In genomic region chr14:122104881-122105280, GRCm38 (mm10) we compare ENCODE assay signal across 8 mouse cellular contexts. TPM values are rescaled to one million over a fixed set of nuclear protein-coding genes. Genes with fewer than 3 reads are reported as not detected.
DNase-seq lines count a peak whose midpoint lies in the region; ATAC-seq and TF ChIP-seq lines count a peak whose summit lies in the region.

No protein-coding gene starts in this region.

- H3K4me2 ChIP-seq in kidney, embryonic 14.5 days (replicated peaks; ENCODE audit: low read depth, low read length) = peak overlapping the region; percentile 65
- peak overlapping the region; percentile 62 for H3K4me2 ChIP-seq in limb, embryonic 15.5 days

- no peak for TF ChIP-seq CTCF in bone marrow macrophage, adult 2 months (IDR thresholded peaks at IDR 0.05; ENCODE audit: low read depth, low read length)
- no peak for TF ChIP-seq CTCF in embryonic fibroblast, embryonic 13.5 days (IDR thresholded peaks at IDR 0.05; ENCODE audit: borderline replicate concordance, insufficient read depth, low read length)

- peak; percentile 97 for DNase-seq in A20 (ENCODE audit: low read depth, low spot score)
- DNase-seq in heart, adult 9 months (ENCODE audit: low spot score in 2 of 2) = peak; percentile 94
- peak; percentile 73 to 81 for DNase-seq in monocyte, adult 2 months (ENCODE audit: low read depth in 1 of 2, low spot score in 2 of 2)
- DNase-seq in spleen, postnatal 36 days (ENCODE audit: low spot score in 2 of 2) = peak; percentile 95 to 96

- no peaks in the 10 kb centered on the region for H3K9me3 ChIP-seq in kidney, embryonic 14.5 days (ENCODE audit: control insufficient read depth, low read length)
- no peaks in the 10 kb centered on the region for H3K9me3 ChIP-seq in limb, embryonic 15.5 days

- H3K9ac ChIP-seq in kidney, embryonic 14.5 days (ENCODE audit: low read depth, low read length) = peak overlapping the region; percentile 59
- peak overlapping the region; percentile 29; the same call in 1 of the 2 replicates for H3K9ac ChIP-seq in limb, embryonic 15.5 days

- H3K4me3 ChIP-seq in bone marrow macrophage, adult 2 months (ENCODE audit: insufficient read depth, low read length) = peak overlapping the region; percentile 60
- H3K4me3 ChIP-seq in embryonic fibroblast, embryonic 13.5 days (ENCODE audit: insufficient read depth, low read length) = peak overlapping the region; percentile 34
- H3K4me3 ChIP-seq in kidney, embryonic 14.5 days (ENCODE audit: low read length) = peak overlapping the region; percentile 39
- peak overlapping the region; percentile 40 for H3K4me3 ChIP-seq in limb, embryonic 15.5 days

- peak overlapping the region; percentile 67 for H3K27ac ChIP-seq in bone marrow macrophage, adult 2 months (ENCODE audit: insufficient read depth, low read depth, low read length)
- H3K27ac ChIP-seq in embryonic fibroblast, embryonic 13.5 days (ENCODE audit: insufficient read depth, low read length) = peak overlapping the region; percentile 92
- peak overlapping the region; percentile 95 for H3K27ac ChIP-seq in kidney, embryonic 14.5 days (ENCODE audit: low read depth, low read length)
- peak overlapping the region; percentile 96 for H3K27ac ChIP-seq in limb, embryonic 15.5 days

- under 1% methylated on average over 24 of the region's 24 CpGs for WGBS in kidney, embryonic 14.5 days
- WGBS in limb, embryonic 15.5 days = 1% methylated on average over 24 of the region's 24 CpGs

- H3K4me1 ChIP-seq in bone marrow macrophage, adult 2 months (ENCODE audit: control insufficient read depth, insufficient read depth, low read length) = peaks cover 15% of the 10 kb centered on the region
- H3K4me1 ChIP-seq in embryonic fibroblast, embryonic 13.5 days (ENCODE audit: control insufficient read depth, insufficient read depth, low read length) = peaks cover 6% of the 10 kb centered on the region; the same call in 1 of the 2 replicates
- peaks cover 13% of the 10 kb centered on the region; the same call in 1 of the 2 replicates for H3K4me1 ChIP-seq in kidney, embryonic 14.5 days (ENCODE audit: control insufficient read depth, insufficient read depth, low read length)
- peaks cover 28% of the 10 kb centered on the region for H3K4me1 ChIP-seq in limb, embryonic 15.5 days

- H3K36me3 ChIP-seq in kidney, embryonic 14.5 days (ENCODE audit: control insufficient read depth, insufficient read depth, low read length) = no peaks in the 10 kb centered on the region
- no peaks in the 10 kb centered on the region for H3K36me3 ChIP-seq in limb, embryonic 15.5 days

- peak; percentile 77; the same call in 1 of the 2 replicates for TF ChIP-seq POLR2A in bone marrow macrophage, adult 2 months (IDR thresholded peaks at IDR 0.05; ENCODE audit: borderline replicate concordance, low read depth, low read length)
- TF ChIP-seq POLR2A in embryonic fibroblast, embryonic 13.5 days (IDR thresholded peaks at IDR 0.05; ENCODE audit: low read depth, low read length) = peak; percentile 88

- H3K27me3 ChIP-seq in kidney, embryonic 14.5 days (ENCODE audit: control insufficient read depth, insufficient read depth, low read length) = no peaks in the 10 kb centered on the region
- H3K27me3 ChIP-seq in limb, embryonic 15.5 days = no peaks in the 10 kb centered on the region

- ATAC-seq in kidney, embryonic 14.5 days (ENCODE audit: low FRiP score, low TSS enrichment) = peak; percentile 94
- peak; percentile 93 for ATAC-seq in limb, embryonic 15.5 days (ENCODE audit: insufficient number of reproducible peaks, low FRiP score, low TSS enrichment, low read depth)

RNA-seq across cellular contexts. Expression of gene Tm9sf2, which starts 2.0 kb away (rescaled TPM):
- 116 and 120 TPM in 2 replicates for polyA plus RNA-seq in bone marrow macrophage, adult 2 months (2012; ENCODE audit: insufficient read depth, insufficient read length, missing spikeins)
- 155 and 161 TPM in 2 replicates for polyA plus RNA-seq in embryonic fibroblast, embryonic 13.5 days (2011; ENCODE audit: insufficient read length, low read depth, missing spikeins)
- 99.0 and 173 TPM in 2 replicates for polyA plus RNA-seq in kidney, embryonic 14.5 days (2014; fragmentation: Nextera tagmentation; extraction: Ambion mirVana)
- polyA plus RNA-seq in limb, embryonic 15.5 days (2015; fragmentation: Nextera tagmentation; extraction: Ambion mirVana) = 169 and 173 TPM in 2 replicates

Comparison
In these comparisons a context has a peak if more than half of its experiments do, and no peak if none do; other contexts are left out.
1. Peak in every context shown above with its lines: DNase-seq, ATAC-seq, H3K4me3 ChIP-seq and H3K27ac ChIP-seq.